Mouse (Mus musculus): Measurements from ENCODE around the gene Olfr830. TPM values are rescaled to one million over a fixed set of nuclear protein-coding genes. Genes with fewer than 3 reads are reported as not detected.
"Not testable (repeated sequence)": the region's sequence is repeated elsewhere in the genome, so short reads cannot be mapped to it uniquely, and the experiment has no call there.

Olfr830 gene
- not detected for total RNA-seq (2021)

DNA sequence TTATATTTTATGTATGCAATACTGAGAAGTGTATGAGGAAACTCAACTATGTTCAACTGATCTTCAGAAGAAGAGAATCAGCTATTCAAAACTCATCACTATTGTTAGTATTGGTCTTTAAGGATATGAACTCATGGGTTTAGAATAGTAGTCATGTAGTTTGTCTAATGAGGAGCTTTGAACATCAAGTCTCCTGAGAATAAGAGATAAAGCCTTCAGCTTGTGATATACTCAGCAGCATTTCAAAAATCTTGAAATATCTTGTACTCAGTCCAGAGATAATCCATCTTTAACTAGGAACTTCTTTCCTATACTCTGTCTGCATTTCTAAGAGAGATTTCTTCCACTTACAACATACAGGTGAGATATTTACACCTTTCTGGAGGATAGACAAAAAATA is at the start of gene Olfr830:
Gene Olfr830 (plus strand): TSS at position 301 of the 400 bp plus-strand sequence.
- DNase-seq: no peak

DNA sequence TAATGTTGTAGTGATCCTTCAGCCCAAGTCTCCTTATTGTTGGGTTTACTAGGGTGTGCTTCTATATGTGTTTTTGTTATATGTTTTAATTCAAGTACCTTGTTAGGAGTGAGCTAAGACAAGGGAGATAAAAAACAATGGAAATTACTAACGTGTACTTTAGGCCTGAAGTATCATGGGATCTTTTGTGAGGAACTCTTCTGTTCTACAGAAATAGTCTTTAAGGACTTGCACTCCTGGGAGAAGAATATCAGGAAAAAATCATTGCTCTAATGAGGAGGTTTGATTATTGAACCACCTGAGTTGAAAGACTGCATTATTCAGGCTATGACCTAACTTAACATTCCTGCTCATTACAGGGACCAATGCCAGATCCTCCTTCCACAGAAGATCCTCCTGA is 19.9 kb upstream of the Olfr830 start, which contains the start of gene Olfr829:
Gene Olfr829 (plus strand): TSS at position 301 of the 400 bp plus-strand sequence.
- no peak for DNase-seq
- intact Hi-C loops (cut with DNase I): no loop called here

More for the DNA sequence above, at the start of gene Olfr830:
- intact Hi-C loops (cut with DNase I): no loop called here

DNA sequence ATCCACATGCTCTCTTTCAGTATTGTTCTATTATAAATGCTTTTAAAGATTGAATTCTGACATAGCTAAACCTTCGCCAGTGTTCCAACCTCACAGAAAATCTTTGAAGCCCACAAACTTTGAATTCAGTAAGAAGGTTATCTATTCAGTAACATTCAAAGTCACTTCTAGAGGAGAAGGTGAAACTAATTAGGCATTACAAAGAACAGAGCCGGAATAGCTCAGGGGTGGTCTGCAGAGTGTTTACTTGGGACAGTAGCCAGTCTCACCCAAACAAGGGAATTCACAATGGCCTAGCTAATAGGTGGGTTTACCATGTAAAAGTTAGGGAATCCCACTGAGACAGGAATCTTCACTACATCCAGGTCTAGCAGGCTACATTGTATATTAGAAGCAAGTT is 33.2 kb downstream of the Olfr830 start:
- DNase-seq; intact Hi-C loops (cut with DNase I): not testable (repeated sequence)

DNA sequence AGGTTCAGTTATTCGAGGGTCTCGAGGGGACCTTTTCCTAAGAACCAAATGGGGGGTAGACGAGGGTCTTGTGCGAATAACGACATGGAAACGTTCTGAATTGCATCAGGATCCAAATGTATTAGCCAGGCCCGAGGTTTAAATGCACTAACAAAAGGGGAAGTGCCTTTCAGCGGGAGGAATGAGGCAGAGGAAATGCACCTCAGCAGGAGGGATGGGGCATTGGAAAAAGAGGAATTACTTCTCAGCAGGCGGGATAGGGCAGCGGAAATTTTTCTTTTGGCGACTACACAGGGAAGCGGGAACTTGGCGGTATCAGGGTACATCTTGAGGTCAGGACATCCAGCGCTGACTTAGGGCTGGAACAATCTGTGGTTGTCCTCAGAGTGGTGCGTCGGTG is 53.4 kb downstream of the Olfr830 start:
- intact Hi-C loops (cut with DNase I); DNase-seq: not testable (repeated sequence)

Other genes with a start within 250 kb of the Olfr830 start
- 1 to 10 TPM; 4.0 to 8.4 TPM for gene Muc16, start 200.2 kb upstream of the Olfr830 start, total RNA-seq (2021)
- gene Olfr24, start 110.7 kb upstream of the Olfr830 start, total RNA-seq (2021): not detected
- not detected for gene Olfr828, start 55.2 kb upstream of the Olfr830 start, total RNA-seq (2021)
- gene Olfr829, start 19.8 kb upstream of the Olfr830 start, total RNA-seq (2021): not detected
- not detected for gene Olfr832, start 62.4 kb downstream of the Olfr830 start, total RNA-seq (2021)
- not detected for gene Olfr834, start 113.3 kb downstream of the Olfr830 start, total RNA-seq (2021)
- not detected for gene Olfr835, start 158.0 kb downstream of the Olfr830 start, total RNA-seq (2021)
- gene Olfr836, start 245.7 kb downstream of the Olfr830 start, total RNA-seq (2021): not detected

Measured in heart, postnatal 36 days (tissue).